Mouse (Mus musculus) kidney, adult 8-10 months (tissue): ENCODE data around the gene Ifitm1.

Experiments used
- DNase-seq, 2 experiments: peaks; one replicate each; pipeline ENCODE4 v3.0.0; 2022

Ifitm1 gene

DNA sequence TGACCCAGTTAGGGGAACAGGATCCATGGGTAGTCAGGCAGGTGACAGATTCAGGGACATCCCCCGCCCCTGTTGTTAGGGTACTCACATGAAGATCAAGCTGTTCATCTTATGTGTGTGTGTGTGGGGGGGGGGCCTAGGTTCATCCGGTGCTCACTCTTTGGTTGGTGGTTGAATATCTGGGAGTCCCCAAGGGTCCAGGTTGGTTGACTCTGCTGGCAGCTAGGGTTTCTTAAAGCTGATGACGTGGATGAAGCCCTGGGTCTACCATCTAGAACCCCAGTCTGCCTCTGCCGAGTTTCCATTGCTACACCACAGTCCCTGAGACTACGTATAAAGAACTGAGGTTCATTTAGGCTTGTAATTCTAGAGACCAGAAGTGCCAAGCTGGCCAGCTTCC lies 52.0 kb downstream of the Ifitm1 start:
- DNase-seq = no peak
